Mouse (Mus musculus) common myeloid progenitor, adult 5-6 weeks (primary cell): ENCODE measurements around the gene Tmem256. TPM values are rescaled to one million over a fixed set of nuclear protein-coding genes. Genes with fewer than 3 reads are reported as not detected.

Experiments used
- ATAC-seq: replicated peaks from 2 replicates; pipeline ENCODE4 v1.8.0; 2016; ENCODE audit warnings: low read depth, mild to moderate bottlenecking, moderate TSS enrichment, inconsistent platforms; ENCODE audit not compliant: poor library complexity, severe bottlenecking
- total RNA-seq: library from RNA; stranded (forward); fragments of 200-1000, 187-1606 nt; gene quantifications from 2 replicates; pipeline ENCODE4 v1.2.3, GENCODE M21; 2017

Tmem256 gene
- total RNA-seq: 245 and 258 TPM in 2 replicates

DNA sequence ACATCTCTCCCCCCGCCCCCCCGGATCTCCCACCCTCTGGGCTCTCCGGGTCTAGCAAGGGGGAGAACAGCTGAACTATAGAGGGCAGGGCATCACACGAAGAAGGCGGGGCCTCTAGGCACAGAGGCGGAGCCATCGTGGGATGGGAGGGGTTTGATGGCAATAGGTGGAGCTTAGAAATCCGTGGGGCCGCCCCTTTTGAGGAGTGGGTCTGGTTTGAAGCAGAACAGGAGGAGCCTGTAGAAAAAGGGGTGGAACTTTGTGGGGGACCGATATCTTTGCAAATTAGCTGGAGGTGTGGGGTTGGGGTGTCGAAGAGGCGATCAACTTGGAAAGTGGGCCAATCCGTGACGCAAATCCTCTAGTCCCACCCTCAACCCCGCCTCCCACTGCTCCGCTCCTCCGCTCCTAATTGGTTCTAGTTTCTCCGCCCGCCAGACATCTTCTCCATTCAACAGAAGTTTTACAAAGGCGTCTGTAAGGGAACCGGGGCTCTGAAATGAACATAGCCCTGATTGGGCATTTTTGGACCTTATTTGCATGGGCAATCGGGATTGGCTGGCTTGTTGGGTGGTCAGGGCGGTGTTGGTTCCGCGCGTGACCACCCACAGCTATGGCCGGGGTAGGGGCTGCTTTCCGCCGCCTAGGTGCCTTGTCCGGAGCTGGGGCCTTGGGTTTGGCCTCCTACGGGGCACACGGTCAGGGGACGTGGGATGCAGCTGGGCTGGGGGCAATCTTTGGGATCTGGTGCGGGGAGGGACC lies at the start of gene Tmem256:
TSS of gene Tmem256 (plus strand) at position 563 of the 762 bp plus-strand sequence.
- ATAC-seq: peak; percentile 81

DNA sequence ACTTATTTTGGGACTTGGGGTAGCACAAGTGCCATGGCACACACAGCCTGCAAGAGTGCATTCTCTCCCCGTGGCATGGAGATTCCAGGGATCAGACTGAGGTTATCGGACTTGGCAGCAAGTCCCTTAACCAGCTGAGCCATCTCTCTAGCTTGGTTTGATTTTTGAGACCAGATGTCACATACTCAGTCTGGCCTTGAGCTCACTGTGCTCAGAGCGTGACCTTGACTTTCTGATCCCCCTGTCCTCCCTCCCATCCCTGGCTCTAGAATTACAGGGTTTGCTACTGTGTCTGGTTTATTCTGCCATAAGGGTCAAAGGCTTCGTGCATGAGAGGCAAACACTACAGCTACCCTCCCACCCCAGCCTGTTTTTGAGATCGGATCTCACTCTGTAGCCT lies 48.9 kb upstream of the Tmem256 start:
- no peak for ATAC-seq

DNA sequence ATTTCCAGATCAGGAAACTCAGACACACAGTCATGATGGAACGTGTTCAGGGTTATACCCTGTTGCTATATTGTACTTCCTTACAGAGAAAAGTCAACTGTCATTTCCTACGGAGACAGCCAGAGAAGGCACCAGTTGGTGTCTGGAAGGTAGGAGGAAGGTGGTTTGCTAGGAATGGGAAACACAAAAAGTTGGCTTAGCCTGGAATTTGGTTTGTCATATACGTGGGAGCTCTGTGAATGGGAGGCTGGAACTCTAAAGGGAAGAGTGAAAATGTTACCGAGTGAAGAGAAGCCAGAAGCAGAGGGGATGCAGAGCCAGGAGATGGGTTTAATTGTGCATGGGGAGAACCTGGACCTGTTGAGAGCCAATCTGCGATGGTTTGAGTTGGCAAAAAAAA lies 46.9 kb upstream of the Tmem256 start:
- ATAC-seq: no peak

DNA sequence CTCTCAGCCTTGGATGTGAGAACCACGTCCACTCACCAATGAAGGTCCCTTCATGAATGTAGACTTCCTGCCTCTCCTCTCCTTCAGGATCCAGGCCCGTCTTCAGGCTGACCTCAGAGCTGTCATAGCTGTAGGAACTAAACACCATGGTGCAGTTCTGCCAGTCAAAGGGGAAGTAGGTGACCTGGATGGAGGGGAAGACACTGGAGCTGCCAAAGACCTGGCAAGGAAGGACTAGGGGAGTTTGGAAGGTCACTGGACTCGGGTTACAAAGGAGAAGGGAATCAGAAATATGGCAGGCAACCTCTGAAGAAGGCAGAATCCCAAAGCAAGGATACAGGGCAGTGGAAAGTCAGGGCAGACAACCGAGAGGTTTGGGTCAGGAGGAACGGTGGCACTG lies 44.9 kb upstream of the Tmem256 start:
- no peak for ATAC-seq

DNA sequence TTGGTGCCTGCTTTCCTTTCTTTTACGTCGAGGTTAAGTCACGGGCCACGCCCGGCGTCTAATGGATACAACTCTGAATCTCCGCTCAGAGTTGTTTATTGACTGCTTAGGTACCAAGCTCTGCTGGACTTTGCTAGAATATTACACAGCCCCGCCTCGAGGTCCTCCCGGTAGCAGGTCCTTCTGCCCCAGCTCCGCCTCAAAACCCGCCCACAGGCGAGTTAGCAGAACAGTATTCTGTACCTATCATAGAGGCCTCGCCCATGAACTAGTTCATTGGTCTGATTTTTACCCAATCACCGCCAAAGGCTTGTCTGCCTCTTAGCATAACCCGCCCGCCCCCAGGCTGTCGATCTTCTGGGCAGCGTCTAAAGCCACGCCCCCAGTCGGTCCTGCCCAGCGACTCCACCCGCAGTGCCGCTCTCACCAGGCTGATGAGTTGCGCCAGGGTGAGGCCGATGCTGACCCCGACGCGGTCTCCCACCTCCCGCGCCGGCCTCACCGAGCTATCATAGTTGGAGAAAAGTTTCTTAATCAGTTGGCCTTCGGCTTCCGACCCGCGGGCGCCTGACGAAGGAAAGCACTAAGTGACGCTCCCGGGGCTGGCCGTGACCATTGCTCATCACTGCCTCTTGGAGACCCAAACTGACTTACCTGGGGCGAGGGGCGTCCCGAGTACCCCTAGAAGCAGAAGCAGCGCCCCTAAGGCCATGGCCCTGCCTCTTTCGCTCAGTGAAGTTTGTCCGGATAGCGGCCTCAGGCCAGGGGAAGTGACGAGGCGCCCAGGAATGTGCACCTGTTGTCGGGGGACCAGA lies 42.9 kb upstream of the Tmem256 start, which contains the start of gene Chrnb1:
TSS of gene Chrnb1 (minus strand) at position 776 of the 815 bp plus-strand sequence.
- ATAC-seq: peak; percentile 98

DNA sequence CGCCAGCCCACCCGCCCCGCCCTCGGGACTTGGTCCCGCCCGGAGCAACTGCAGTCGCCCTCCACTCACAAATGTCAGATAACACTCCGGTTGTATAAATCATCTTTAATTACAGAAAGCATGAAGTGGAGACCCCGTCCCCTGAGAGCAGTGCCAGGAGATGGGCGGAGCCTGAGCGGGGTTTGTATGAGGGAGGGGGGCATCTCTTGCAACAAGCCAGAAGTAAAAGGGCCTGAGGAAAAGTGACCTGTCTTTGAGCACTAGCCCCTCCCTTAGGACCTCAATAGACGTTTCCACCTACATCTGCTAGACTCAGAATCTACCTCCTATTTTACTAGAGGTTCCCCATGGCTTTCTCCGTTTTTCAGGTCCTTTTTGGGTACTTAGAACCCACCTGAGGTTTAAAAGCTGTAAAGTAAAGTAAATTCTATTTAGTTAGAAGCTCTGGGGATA lies 42.3 kb upstream of the Tmem256 start:
- ATAC-seq: no peak

DNA sequence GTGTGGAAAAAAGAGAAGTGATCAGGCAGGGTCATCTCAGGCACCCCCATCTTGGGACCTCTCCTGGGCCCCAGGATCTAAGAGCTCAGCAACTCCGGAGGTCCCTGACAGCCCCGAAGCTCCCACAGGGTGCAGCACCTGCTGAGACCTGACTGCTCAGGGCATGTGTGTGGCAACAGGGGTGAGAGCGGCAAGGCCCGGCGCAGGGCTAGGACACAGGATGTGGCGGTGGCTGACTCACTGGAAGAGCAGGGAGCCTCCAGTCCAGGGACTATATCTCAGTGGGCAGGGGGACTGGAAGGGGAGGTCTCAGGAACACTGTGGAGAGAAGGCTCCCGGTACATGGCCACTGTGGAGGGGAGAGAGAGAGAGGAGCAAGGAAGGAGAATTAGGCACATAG lies 40.4 kb upstream of the Tmem256 start:
- ATAC-seq: no peak

DNA sequence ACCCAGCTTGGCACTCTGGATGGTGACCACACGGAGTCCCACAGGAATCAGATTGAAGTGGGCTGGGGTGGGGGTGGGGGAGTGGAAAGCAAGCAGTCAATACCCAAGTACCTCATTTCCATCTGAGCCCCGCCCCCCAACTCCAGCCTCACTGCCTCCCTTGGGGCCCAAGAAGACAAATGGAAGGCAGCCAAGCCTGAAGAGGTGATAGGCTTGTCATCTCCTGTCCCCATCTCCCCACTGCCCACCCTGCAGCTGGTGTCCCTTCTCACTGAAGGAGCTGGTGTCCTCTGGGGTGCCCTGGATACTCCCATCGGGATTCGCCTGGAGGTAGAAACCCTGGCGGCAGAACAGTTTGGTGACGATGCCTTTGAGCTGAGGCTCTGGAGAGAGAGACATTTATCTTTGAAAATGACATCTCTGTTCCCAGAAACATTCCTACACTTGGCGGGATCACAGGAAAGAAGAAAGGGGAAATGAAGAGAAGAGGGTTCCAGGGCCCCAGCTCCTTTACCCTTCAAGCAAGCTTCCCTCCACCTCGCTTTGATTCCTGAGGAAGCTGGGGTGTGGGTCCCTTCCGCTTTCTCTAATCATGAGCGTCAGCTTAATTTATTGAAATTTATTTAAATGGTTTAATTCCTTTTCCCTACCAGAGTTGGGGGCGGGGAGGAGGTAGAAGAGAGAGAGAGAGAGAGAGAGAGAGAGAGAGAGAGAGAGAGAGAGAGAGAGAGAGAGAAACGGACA lies 38.7 kb upstream of the Tmem256 start:
- ATAC-seq: no peak

DNA sequence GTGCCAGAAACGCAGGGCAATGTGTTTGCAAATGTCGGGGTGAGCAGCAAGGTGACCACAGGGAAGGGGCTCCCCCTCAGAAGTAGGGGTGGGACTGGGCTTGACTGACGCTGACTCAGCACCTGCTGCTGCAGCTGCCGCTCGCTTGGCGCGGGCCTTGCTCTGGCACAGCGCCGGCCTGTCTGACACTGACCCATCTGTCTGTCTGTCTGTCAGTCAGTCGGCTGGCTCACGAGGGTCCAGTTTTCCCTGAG lies 38.2 kb upstream of the Tmem256 start:
- no peak; the same call in 1 of the 2 replicates for ATAC-seq

DNA sequence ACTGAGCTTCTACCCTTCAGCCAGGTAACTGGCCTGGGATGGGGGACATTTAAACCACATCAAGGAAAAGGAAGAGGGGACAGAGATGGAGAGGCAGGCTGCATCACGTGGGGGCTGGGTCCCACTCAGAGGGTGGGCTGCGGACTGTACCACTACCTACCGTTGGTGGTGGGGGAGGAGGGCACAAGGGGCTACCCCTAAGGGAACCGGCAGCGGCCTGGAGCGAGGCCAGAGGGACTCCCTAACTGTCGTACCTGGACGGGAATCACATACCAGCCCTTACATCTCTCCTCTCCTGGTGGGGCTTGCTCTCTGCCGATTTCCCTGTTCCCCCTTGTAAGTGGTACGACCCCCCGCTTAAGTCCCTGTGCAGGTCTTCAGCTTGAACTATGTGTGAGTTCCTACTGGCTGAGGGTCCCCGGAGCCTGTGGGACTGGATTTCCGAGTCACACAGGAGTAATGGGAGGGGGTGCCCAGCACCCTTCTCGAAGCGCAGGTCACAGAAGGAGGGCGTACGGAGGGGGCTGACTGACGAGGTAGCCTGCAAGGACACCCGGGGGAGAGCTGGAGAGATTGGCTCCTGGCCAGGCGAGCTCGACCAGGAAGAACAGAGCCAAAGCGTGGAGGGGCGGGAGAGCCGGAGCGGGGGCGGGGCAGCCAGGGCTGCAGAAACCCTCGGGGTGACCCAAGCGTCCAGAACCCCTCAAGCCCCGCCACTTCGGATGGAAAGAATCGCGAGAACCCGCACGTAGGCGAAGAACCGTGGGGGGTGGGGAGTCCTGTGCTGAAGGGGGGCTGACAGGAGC lies 37.7 kb upstream of the Tmem256 start:
- no peak for ATAC-seq

DNA sequence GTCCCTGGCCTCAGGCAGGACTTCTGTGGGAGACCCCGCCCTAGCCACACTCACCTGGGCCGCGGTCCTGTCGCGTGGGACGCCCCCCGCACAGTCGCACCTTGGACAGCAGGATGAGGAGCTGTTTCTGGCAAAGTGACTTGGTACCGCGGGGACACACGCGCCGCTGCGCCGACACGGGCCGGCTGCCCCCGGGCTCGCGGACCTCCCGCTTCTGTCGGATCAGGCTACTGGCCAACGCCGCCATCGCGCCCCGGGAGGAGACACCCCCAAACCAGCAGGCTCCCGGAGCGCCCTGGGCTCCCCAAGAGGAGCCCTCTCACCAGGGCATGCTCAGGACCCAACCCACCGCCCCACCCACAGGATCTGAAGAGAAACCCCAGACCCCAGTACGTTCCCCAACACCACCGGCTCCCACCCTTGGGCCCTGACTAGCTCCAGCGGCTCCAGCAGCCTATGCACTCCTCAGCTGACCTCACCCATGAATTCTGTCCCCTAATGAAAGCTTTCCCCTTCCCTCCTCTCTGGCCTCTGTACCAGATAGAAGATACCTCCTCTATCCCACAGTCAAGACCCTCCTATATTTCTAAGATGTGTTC lies 36.8 kb upstream of the Tmem256 start, which contains the start of gene Fgf11:
TSS of gene Fgf11 (minus strand) at position 479 of the 599 bp plus-strand sequence.
- no peak for ATAC-seq

DNA sequence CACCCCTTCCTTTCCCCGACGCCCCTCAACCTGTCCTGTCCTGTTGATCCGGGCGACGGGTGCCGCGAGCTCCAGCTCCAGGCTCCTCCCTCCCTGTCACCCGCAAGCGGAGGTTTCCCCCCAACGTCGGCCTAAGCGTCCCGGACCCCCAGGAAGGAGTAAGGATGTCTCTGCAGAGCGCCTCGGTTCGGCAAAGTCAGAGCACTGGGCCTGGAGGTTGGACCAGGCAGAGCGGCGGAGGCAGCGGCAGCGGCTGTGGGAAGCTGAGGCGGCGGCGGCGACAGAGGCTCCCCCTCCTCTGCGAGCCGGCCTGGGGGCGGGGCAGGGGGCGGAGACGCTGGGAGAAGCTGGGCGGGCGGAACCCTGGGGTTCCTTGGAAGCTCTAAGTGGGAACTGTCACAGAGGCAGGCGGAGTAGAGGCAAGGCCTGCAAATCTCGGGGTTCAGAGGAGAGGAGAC lies 35.6 kb upstream of the Tmem256 start:
- ATAC-seq: peak; percentile 52

DNA sequence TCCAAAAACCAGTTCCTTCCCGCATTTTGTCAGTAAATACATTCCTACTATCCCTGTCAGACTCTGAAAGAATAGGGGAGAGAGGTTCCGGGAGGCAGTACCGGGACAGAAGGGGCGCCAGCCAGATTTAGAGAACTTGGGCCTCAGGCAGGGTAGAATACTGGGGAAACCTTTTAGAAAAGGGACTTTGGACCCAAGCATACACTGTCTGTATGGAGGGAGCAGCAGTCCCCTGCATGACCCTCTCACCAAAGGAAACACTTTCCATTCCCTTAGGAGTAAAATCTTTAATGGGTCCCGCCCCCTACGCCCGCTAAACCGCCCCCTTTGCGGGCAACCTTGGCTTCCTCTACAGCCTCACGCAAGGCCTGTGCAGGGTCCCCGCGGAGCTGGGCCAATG lies 35.0 kb upstream of the Tmem256 start:
- no peak; the same call in 1 of the 2 replicates for ATAC-seq

DNA sequence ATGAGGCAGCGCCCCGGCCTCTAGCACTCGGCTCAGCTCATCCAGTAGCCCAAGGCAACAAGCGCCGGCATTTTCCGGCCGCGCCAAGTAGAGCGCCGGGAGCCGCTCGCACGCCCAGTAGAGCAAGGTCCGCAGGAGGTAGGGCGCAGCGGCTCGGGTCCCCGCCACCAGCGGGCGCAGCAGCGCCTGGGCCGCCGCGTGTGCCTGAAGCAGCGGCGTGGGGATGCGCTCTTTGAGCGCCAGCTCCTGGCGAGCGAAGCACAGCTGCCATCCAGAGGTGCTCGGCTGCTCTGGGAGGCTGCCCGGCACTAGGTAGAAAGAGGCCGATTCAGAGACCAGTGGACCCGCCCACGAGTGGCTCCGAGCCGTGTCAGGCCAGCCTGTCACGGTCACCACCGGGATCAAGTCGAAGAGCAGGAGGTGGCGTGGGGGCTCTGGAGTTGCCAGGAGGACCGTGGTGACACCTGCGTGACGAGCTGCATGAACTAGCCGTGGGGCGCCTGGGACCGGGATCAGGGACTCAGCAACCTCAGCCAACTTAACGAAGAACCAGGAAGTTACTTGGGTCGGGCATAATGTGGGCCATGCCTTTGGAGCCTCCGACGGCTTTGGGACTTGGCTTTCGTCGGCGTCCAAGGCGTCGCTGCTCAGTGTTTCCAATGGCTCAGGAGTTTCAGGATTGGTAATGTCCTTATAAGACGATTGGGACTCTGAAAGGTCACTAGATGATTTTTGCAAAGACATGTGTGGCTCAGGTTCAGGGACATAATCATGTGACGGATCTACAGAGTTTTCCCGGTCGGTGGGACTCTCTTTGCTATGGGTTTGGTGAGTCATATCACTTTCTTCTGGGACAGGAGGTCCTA lies 34.3 kb upstream of the Tmem256 start:
- peak; percentile 55 for ATAC-seq

DNA sequence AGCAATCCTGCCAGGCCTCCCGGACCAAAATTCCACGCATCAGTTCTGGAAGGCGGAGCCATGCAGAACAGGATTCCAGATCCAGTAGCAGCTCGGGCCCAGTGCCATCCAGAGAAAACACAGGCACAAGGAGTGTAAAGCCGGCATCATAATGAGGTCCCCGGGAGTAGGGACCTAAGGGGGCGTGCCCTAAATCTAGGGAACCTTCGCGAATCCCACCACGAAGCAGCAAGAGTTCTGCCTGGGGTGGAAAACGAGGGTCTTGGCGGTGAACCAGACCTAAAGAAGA lies 33.7 kb upstream of the Tmem256 start:
- no peak for ATAC-seq

DNA sequence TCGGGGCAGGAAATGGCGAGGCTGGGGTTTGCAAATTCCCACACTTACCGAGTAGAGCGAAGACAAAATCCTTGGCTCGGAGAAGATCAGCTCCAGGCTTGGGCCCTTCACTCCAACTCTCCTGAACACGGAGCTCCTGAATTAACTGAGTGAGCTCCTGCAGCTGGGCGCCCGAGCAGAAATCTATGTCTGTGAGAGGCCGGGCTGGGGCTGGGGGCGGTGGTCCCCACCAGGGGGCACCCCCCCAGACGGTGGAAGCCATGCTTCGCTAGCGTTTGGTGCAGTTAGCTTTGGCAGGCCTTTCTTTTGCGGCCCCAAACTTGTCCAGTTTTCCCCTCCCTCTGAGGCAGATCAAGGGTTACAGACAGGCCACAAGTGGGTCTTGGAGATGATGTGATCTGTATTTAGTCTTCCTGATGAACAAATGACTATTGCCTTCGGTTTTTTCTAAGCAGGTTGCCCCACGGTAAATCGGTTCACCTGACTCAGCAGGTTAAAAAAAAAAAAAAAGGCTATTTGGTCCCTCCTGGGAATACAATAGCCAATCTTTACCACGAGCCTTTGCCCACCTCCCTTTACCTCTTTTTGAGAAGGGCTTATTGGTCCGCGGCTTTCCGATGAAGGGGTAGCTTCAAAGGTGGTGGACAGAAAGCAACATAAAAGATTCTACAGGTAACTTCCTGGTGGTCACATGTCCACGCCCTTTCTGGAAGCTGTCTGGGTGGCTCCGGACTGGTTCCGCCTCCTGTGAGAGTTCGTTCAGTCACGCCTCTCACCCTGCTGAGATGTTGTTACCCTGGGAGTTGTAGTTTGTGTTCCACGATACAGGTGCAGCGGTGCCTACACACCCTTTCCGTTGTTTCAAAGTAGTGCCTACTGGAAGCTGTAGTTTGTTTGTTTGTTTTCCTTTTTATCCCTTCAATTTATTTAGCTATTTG lies 33.1 kb upstream of the Tmem256 start, which contains the start of gene Tmem102:
TSS of gene Tmem102 (minus strand) at position 653 of the 938 bp plus-strand sequence.
- no peak for ATAC-seq

DNA sequence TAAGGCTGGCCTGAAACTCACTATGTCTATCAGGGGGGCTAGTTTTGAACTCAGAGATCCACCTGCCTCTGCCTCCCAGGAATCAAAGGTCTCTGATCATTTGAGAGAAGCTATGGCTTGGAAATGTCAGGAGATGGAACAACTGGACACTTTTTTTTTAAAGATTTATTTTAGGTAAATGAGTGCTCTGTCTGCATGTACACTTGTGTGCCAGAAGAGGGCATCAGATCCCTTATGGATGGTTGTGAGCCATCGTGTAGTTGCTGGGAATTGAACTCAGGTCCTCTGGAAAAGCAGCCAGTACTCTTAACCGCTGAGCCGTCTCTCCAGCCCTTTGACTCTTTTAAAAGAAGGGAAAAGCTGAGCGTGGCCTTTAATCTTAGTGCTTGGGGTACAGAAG lies 31.9 kb upstream of the Tmem256 start:
- ATAC-seq: no peak

DNA sequence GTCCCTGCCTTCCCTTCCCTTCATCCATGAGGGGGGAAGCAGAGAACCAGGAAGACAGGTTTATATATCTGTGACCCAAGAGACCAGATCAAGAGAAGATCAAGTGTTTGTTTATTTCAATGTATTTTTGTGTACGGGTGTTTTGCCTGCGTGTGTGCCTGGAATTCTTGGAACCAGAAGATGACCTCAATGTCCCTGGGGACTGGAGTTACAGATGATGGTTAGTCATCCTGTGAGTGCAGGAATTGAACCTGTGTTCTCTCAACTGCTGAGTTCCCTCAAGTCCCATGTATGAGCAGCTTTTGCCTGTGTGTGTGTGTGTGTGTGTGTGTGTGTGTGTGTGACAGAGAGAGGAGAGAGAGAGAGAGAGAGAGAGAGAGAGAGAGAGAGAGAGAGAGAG lies 30.7 kb upstream of the Tmem256 start:
- ATAC-seq: no peak
